ENCODE assay signal across 8 mouse cellular contexts in genomic region chr17:28327673-28328325, GRCm38 (mm10). TPM values are rescaled to one million over a fixed set of nuclear protein-coding genes. Genes with fewer than 3 reads are reported as not detected.
A peak's percentile ranks its signal among the peaks of the same experiment; 100 is the strongest.
DNase-seq lines count a peak whose midpoint lies in the region; ATAC-seq and TF ChIP-seq lines count a peak whose summit lies in the region.

No protein-coding gene starts in this region.

- H3K36me3 ChIP-seq in lung, embryonic 15.5 days, result peaks cover 41% of the 10 kb centered on the region
- H3K36me3 ChIP-seq in midbrain, postnatal 0 days (ENCODE audit: insufficient read depth, low read length), result peaks cover 18% of the 10 kb centered on the region; the same call in 1 of the 2 replicates

- H3K27ac ChIP-seq in lung, embryonic 15.5 days, result peak overlapping the region; percentile 97
- peak overlapping the region; percentile 88 for H3K27ac ChIP-seq in midbrain, postnatal 0 days (ENCODE audit: low read depth, low read length)

- no peak for DNase-seq in lung, postnatal 10 days
- DNase-seq in adrenal gland, postnatal 36 days, result peak; percentile 60 to 67
- DNase-seq in left cerebral cortex, adult 8-10 months (ENCODE audit: low spot score in 2 of 2), result peak; percentile 34 to 51
- DNase-seq in midbrain, postnatal 0 days (ENCODE audit: low spot score), result no peak
- no peak for DNase-seq in right cerebral cortex, postnatal 36 days (ENCODE audit: low spot score in 2 of 2)

- H3K27me3 ChIP-seq in lung, embryonic 15.5 days, result no peaks in the 10 kb centered on the region
- no peaks in the 10 kb centered on the region for H3K27me3 ChIP-seq in midbrain, postnatal 0 days (ENCODE audit: insufficient read depth, low read length)

- H3K4me3 ChIP-seq in lung, embryonic 15.5 days, result peak overlapping the region; percentile 95
- H3K4me3 ChIP-seq in midbrain, postnatal 0 days (ENCODE audit: low read depth, low read length), result peak overlapping the region; percentile 59

- H3K9ac ChIP-seq in lung, embryonic 15.5 days, result peak overlapping the region; percentile 100
- peak overlapping the region; percentile 89 for H3K9ac ChIP-seq in midbrain, postnatal 0 days (replicated peaks; ENCODE audit: low read length, poor library complexity, severe bottlenecking)

- H3K4me2 ChIP-seq in lung, embryonic 15.5 days, result peak overlapping the region; percentile 84
- H3K4me2 ChIP-seq in midbrain, postnatal 0 days (ENCODE audit: low read depth, low read length, poor library complexity, severe bottlenecking), result peak overlapping the region; percentile 93

- no peak for TF ChIP-seq CTCF in midbrain, postnatal 0 days (IDR thresholded peaks at IDR 0.05)

- 9% methylated on average over 22 of the region's 22 CpGs for WGBS in lung, embryonic 15.5 days
- WGBS in midbrain, postnatal 0 days, result 8% methylated on average over 22 of the region's 22 CpGs

- no peaks in the 10 kb centered on the region for H3K9me3 ChIP-seq in lung, embryonic 15.5 days
- no peaks in the 10 kb centered on the region for H3K9me3 ChIP-seq in midbrain, postnatal 0 days (ENCODE audit: low read length)

- peak; percentile 64 for ATAC-seq in lung, embryonic 15.5 days (ENCODE audit: borderline replicate concordance, extremely low read depth, low FRiP score, low TSS enrichment)
- peak; percentile 69 for ATAC-seq in granulocyte monocyte progenitor cell, adult 5-6 weeks (replicated peaks; ENCODE audit: poor library complexity, severe bottlenecking)
- peak; percentile 42; the same call in 1 of the 2 replicates for ATAC-seq in midbrain, postnatal 0 days (ENCODE audit: low FRiP score)
- no peak for ATAC-seq in inflammation-experienced regulatory T-cells, adult 6 months

- peaks cover 41% of the 10 kb centered on the region for H3K4me1 ChIP-seq in lung, embryonic 15.5 days
- peaks cover 4% of the 10 kb centered on the region; the same call in 1 of the 2 replicates for H3K4me1 ChIP-seq in midbrain, postnatal 0 days (ENCODE audit: insufficient read depth, low read length)

RNA-seq across cellular contexts. Expression of gene Rpl10a, which starts 0.5 kb away (rescaled TPM):
- polyA plus RNA-seq in lung, embryonic 15.5 days (2015; fragmentation: Nextera tagmentation; extraction: Ambion mirVana), result 606 and 658 TPM in 2 replicates
- total RNA-seq in adrenal gland, postnatal 36 days (2021), result 100 to 1,000 TPM; 847 to 904 TPM
- 2,618 and 3,063 TPM in 2 replicates for total RNA-seq in granulocyte monocyte progenitor cell, adult 5-6 weeks (2014; fragmentation: Nextera tagmentation)
- total RNA-seq in granulocyte monocyte progenitor cell, adult 5-6 weeks (2017), result 785 and 838 TPM in 2 replicates
- total RNA-seq in left cerebral cortex, adult 8-10 months (2022), result 100 to 1,000 TPM; 323 to 368 (median 355) TPM
- total RNA-seq in midbrain, postnatal 0 days (2014; rRNA removed), result 810 and 1,016 TPM in 2 replicates
- 347 and 365 TPM in 2 replicates for polyA plus RNA-seq in midbrain, postnatal 0 days (2015; fragmentation: Nextera tagmentation; extraction: Ambion mirVana)
- polyA plus RNA-seq in inflammation-experienced regulatory T-cells, adult 6 months (2017; shearing (Covaris generic)), result 100 to 1,000 TPM; 514 to 941 (median 691) TPM

RNA-seq across cellular contexts. Expression of gene Fance, which starts 14.5 kb away (rescaled TPM):
- polyA plus RNA-seq in lung, embryonic 15.5 days (2015; fragmentation: Nextera tagmentation; extraction: Ambion mirVana), result 32.8 and 33.3 TPM in 2 replicates
- total RNA-seq in adrenal gland, postnatal 36 days (2021), result 10 to 100 TPM; 23.5 to 23.7 TPM
- 41.7 and 47.9 TPM in 2 replicates for total RNA-seq in granulocyte monocyte progenitor cell, adult 5-6 weeks (2014; fragmentation: Nextera tagmentation)
- total RNA-seq in granulocyte monocyte progenitor cell, adult 5-6 weeks (2017), result 15.0 and 16.4 TPM in 2 replicates
- 10 to 100 TPM; 29.4 to 31.2 (median 30.5) TPM for total RNA-seq in left cerebral cortex, adult 8-10 months (2022)
- total RNA-seq in midbrain, postnatal 0 days (2014; rRNA removed), result 33.4 and 33.6 TPM in 2 replicates
- 26.1 and 28.6 TPM in 2 replicates for polyA plus RNA-seq in midbrain, postnatal 0 days (2015; fragmentation: Nextera tagmentation; extraction: Ambion mirVana)
- 1 to 10 TPM; 3.2 to 8.3 (median 6.6) TPM for polyA plus RNA-seq in inflammation-experienced regulatory T-cells, adult 6 months (2017; shearing (Covaris generic))

RNA-seq across cellular contexts. Expression of gene Tead3, which starts 22.8 kb away (rescaled TPM):
- 10.9 and 11.5 TPM in 2 replicates for polyA plus RNA-seq in lung, embryonic 15.5 days (2015; fragmentation: Nextera tagmentation; extraction: Ambion mirVana)
- 10 to 100 TPM; 10.0 to 10.1 TPM for total RNA-seq in adrenal gland, postnatal 36 days (2021)
- total RNA-seq in granulocyte monocyte progenitor cell, adult 5-6 weeks (2014; fragmentation: Nextera tagmentation), result 3.3 TPM in 1 of 2 replicates, not detected in the other
- total RNA-seq in granulocyte monocyte progenitor cell, adult 5-6 weeks (2017), result 0.04 TPM in 1 of 2 replicates, not detected in the other
- total RNA-seq in left cerebral cortex, adult 8-10 months (2022), result 1 to 10 TPM; 2.3 to 4.0 (median 3.0) TPM
- total RNA-seq in midbrain, postnatal 0 days (2014; rRNA removed), result 4.8 and 5.4 TPM in 2 replicates
- 1.2 and 1.3 TPM in 2 replicates for polyA plus RNA-seq in midbrain, postnatal 0 days (2015; fragmentation: Nextera tagmentation; extraction: Ambion mirVana)
- not detected for polyA plus RNA-seq in inflammation-experienced regulatory T-cells, adult 6 months (2017; shearing (Covaris generic))

RNA-seq across cellular contexts. Expression of gene Tulp1, which starts 37.2 kb away (rescaled TPM):
- polyA plus RNA-seq in lung, embryonic 15.5 days (2015; fragmentation: Nextera tagmentation; extraction: Ambion mirVana), result 6.0 and 6.2 TPM in 2 replicates
- under 1 TPM in 1 of 2 experiments, not detected in 1; 0.43 TPM for total RNA-seq in adrenal gland, postnatal 36 days (2021)
- total RNA-seq in granulocyte monocyte progenitor cell, adult 5-6 weeks (2014; fragmentation: Nextera tagmentation), result not detected in 2 replicates
- 0.69 TPM in 1 of 2 replicates, not detected in the other for total RNA-seq in granulocyte monocyte progenitor cell, adult 5-6 weeks (2017)
- under 1 TPM in 1 of 4 experiments, not detected in 3; 0.27 TPM for total RNA-seq in left cerebral cortex, adult 8-10 months (2022)
- 0.80 and 1.0 TPM in 2 replicates for total RNA-seq in midbrain, postnatal 0 days (2014; rRNA removed)
- 1.1 TPM in 2 replicates for polyA plus RNA-seq in midbrain, postnatal 0 days (2015; fragmentation: Nextera tagmentation; extraction: Ambion mirVana)
- under 1 TPM in 2 of 3 experiments, not detected in 1; 0.24 to 0.39 TPM for polyA plus RNA-seq in inflammation-experienced regulatory T-cells, adult 6 months (2017; shearing (Covaris generic))

Comparison
In these comparisons a context has a peak if more than half of its experiments do, and no peak if none do; other contexts are left out.
1. DNase-seq: peak in adrenal gland, postnatal 36 days (2 of 2) and left cerebral cortex, adult 8-10 months (2 of 2); none in lung, postnatal 10 days (single experiment), midbrain, postnatal 0 days (single experiment) and right cerebral cortex, postnatal 36 days (0 of 2).